Mouse (Mus musculus) lung, postnatal 0 days (tissue): ENCODE data around the gene Siah3.

ENCODE experiments used
- CTCF ChIP-seq: IDR thresholded peaks from 2 replicates; pipeline ENCODE4 v1.5.1; 2016; ENCODE audit warnings: antibody characterized with exemption, mild to moderate bottlenecking
- EP300 ChIP-seq: IDR thresholded peaks from 2 replicates; pipeline ENCODE4 v1.6.1; 2016; ENCODE audit warnings: antibody characterized with exemption, mild to moderate bottlenecking, control low read depth

DNA sequence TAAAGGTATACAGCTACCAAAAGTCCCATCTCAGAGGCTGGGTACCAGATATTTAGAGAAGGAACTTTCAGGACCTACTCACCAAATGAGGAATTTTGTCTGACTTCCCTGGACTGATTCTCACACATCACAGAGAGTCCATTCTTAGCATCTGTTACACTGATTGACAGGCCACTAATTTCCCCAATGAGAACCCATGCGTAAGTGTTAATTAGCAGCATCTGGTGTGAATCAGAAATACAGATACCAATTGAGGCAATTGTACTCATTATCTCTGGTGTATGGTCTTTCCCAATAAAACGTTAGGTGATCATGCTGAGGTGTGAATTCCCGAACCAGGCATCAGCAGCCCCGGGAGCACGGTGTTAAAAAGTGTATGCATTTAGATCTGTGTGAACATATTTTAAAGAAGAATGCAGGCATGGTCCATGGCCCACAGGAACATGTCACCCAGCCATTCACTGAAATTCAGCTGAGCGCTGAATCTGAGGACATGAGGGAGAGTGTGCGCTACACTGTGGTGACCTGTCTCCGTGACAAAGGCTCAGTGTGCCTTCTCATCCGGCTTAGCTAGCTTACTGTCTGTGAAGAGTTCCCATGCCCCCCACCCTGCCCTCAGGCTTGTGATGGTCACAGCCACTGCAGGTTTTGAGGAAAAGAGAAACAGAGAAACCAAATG lies 61.3 kb downstream of the Siah3 start:
- TF ChIP-seq CTCF (no peak), EP300 (no peak)
